Mouse (Mus musculus) midbrain, postnatal 0 days (tissue): ENCODE results near the gene Htt. TPM values are rescaled to one million over a fixed set of nuclear protein-coding genes. Genes with fewer than 3 reads are reported as not detected.
"Not testable (repeated sequence)": the region's sequence is repeated elsewhere in the genome, so short reads cannot be mapped to it uniquely, and the experiment has no call there.

Experiments
- ATAC-seq: fragments of 200-750 bp; cut with Nextera tagmentation; 2 replicates; pipeline ENCODE4 v1.8.0; 2017; ENCODE audit warnings: moderate number of reproducible peaks, mild to moderate bottlenecking, moderate TSS enrichment, moderate library complexity; ENCODE audit not compliant: low FRiP score
- DNase-seq: peaks from one replicate; pipeline ENCODE4 v3.0.0-alpha.2; 2015; ENCODE audit warnings: low spot score
- H3K27ac ChIP-seq: fragments of 300-500 bp; sonication (generic); 2 replicates; pipeline ENCODE4 v1.5.1; 2014; ENCODE audit warnings: low read depth, mild to moderate bottlenecking, low read length, mixed read lengths
- H3K27me3 ChIP-seq: fragments of 300-500 bp; sonication (generic); 2 replicates; pipeline ENCODE4 v1.6.1; 2014; ENCODE audit warnings: low read length, control low read depth, mixed read lengths; ENCODE audit not compliant: insufficient read depth
- H3K36me3 ChIP-seq: fragments of 300-500 bp; sonication (generic); 2 replicates; pipeline ENCODE4 v1.6.1; 2014; ENCODE audit warnings: low read length, control low read depth, mixed read lengths; ENCODE audit not compliant: insufficient read depth
- H3K4me1 ChIP-seq: fragments of 300-500 bp; sonication (generic); 2 replicates; pipeline ENCODE4 v1.6.1; 2014; ENCODE audit warnings: mild to moderate bottlenecking, control low read depth, antibody characterized with exemption, low read length, mixed read lengths; ENCODE audit not compliant: insufficient read depth
- H3K4me2 ChIP-seq: fragments of 300-500 bp; sonication (generic); 2 replicates; pipeline ENCODE4 v1.6.1; 2014; ENCODE audit warnings: low read depth, mild to moderate bottlenecking, low read length, mixed read lengths; ENCODE audit not compliant: poor library complexity, severe bottlenecking
- H3K4me3 ChIP-seq: fragments of 300-500 bp; sonication (generic); 2 replicates; pipeline ENCODE4 v1.5.1; 2014; ENCODE audit warnings: low read depth, mild to moderate bottlenecking, low read length, moderate library complexity
- H3K9ac ChIP-seq: fragments of 300-500 bp; sonication (generic); replicated peaks from 2 replicates; pipeline ENCODE4 v1.6.1; 2014; ENCODE audit warnings: mild to moderate bottlenecking, low read length, moderate library complexity, mixed read lengths; ENCODE audit not compliant: poor library complexity, severe bottlenecking
- H3K9me3 ChIP-seq: fragments of 300-500 bp; sonication (generic); 2 replicates; pipeline ENCODE4 v1.6.1; 2016; ENCODE audit warnings: low read length, control low read depth
- CTCF ChIP-seq: IDR thresholded peaks from 2 replicates; pipeline ENCODE4 v1.5.1; 2016; ENCODE audit warnings: antibody characterized with exemption, mild to moderate bottlenecking
- WGBS: fragments of 180-500 bp; shearing (Covaris S2); extraction: QIAGEN DNeasy Blood & Tissue Kit; methylation state at CpG from one replicate; pipeline ENCODE4 v1.1.7; 2014; 5-methylcytosine and 5-hydroxymethylcytosine counted together
- polyA plus RNA-seq: library from polyadenylated mRNA; unstranded; fragments of >200 nt; fragmentation: Nextera tagmentation; extraction: Ambion mirVana; gene quantifications from 2 replicates; pipeline ENCODE4 v1.2.1, GENCODE M21; 2015
- total RNA-seq: library from RNA; depleted of rRNA; stranded (reverse); fragments of >200 nt; gene quantifications from 2 replicates; pipeline ENCODE4 v1.2.3, GENCODE M21; 2014

Htt gene
- total and polyA plus RNA-seq, 2 experiments from 2014 or later = 7.4 to 39.9 TPM

GRCm38 (mm10) chr5:34865367-34865766, 103.8 kb downstream of the Htt start:
- H3K4me3 ChIP-seq = no peak overlapping the region
- H3K9ac ChIP-seq = no peak overlapping the region
- H3K9me3 ChIP-seq = no peaks in the 10 kb centered on the region
- 100% methylated on average over 5 of the region's 5 CpGs for WGBS
- DNase-seq (no peak), ATAC-seq (no peak)
- no peak overlapping the region for H3K27ac ChIP-seq
- H3K27me3 ChIP-seq = no peaks in the 10 kb centered on the region
- no peak overlapping the region for H3K4me2 ChIP-seq
- H3K36me3 ChIP-seq = peaks cover 31% of the 10 kb centered on the region
- no peaks in the 10 kb centered on the region for H3K4me1 ChIP-seq
- TF ChIP-seq CTCF = no peak

- not testable (repeated sequence) for ATAC-seq, H3K4me2 ChIP-seq, DNase-seq, H3K9me3 ChIP-seq, H3K9ac ChIP-seq, H3K4me3 ChIP-seq, H3K27me3 ChIP-seq, H3K27ac ChIP-seq, H3K4me1 ChIP-seq
- WGBS = 99% methylated on average over 3 of the region's 3 CpGs
- H3K36me3 ChIP-seq = peaks cover 65% of the 10 kb centered on the region
Observed at GRCm38 (mm10) chr5:34880307-34880706, 118.8 kb downstream of the Htt start.

GRCm38 (mm10) chr5:34881023-34881422, 119.5 kb downstream of the Htt start:
- TF ChIP-seq CTCF = no peak
- peaks cover 59% of the 10 kb centered on the region for H3K36me3 ChIP-seq
- 98% methylated on average over 3 of the region's 3 CpGs for WGBS
- no peak overlapping the region for H3K9ac ChIP-seq
- no peaks in the 10 kb centered on the region for H3K9me3 ChIP-seq
- DNase-seq (no peak), ATAC-seq (no peak)
- H3K27me3 ChIP-seq = no peaks in the 10 kb centered on the region
- no peak overlapping the region for H3K4me2 ChIP-seq
- no peak overlapping the region for H3K27ac ChIP-seq
- no peaks in the 10 kb centered on the region for H3K4me1 ChIP-seq
- no peak overlapping the region for H3K4me3 ChIP-seq

- Histone ChIP-seq H3K27me3 (no peaks in the 10 kb centered on the region), H3K9me3 (no peaks in the 10 kb centered on the region), H3K9ac (no peak overlapping the region), H3K36me3 (peaks cover 44% of the 10 kb centered on the region), H3K4me3 (no peak overlapping the region), H3K4me1 (no peaks in the 10 kb centered on the region), H3K27ac (no peak overlapping the region), H3K4me2 (no peak overlapping the region)
- 84% methylated on average over 3 of the region's 3 CpGs for WGBS
- ATAC-seq (no peak), DNase-seq (no peak)
- 0 out of 2 replicates have a peak, but pooled peaks have one; percentile 12 for TF ChIP-seq CTCF
Observed at GRCm38 (mm10) chr5:34885250-34885649, 123.7 kb downstream of the Htt start.

- no peaks in the 10 kb centered on the region for H3K27me3 ChIP-seq
- no peak for ATAC-seq
- H3K9me3 ChIP-seq = no peaks in the 10 kb centered on the region
- peaks cover 58% of the 10 kb centered on the region for H3K36me3 ChIP-seq
- H3K4me3 ChIP-seq = no peak overlapping the region
- H3K27ac ChIP-seq = no peak overlapping the region
- TF ChIP-seq CTCF = no peak
- no peak for DNase-seq
- 91% methylated on average over 4 of the region's 4 CpGs for WGBS
- H3K9ac ChIP-seq = no peak overlapping the region
- H3K4me2 ChIP-seq = no peak overlapping the region
- H3K4me1 ChIP-seq = no peaks in the 10 kb centered on the region
Observed at GRCm38 (mm10) chr5:34889252-34889651, 127.7 kb downstream of the Htt start.

- no peak overlapping the region for H3K4me2 ChIP-seq
- no peak overlapping the region for H3K27ac ChIP-seq
- no peaks in the 10 kb centered on the region for H3K9me3 ChIP-seq
- ATAC-seq = no peak
- no peak for DNase-seq
- H3K27me3 ChIP-seq = no peaks in the 10 kb centered on the region
- 90% methylated on average over 3 of the region's 3 CpGs for WGBS
- no peak for TF ChIP-seq CTCF
- no peak overlapping the region for H3K9ac ChIP-seq
- no peaks in the 10 kb centered on the region for H3K4me1 ChIP-seq
- peaks cover 71% of the 10 kb centered on the region for H3K36me3 ChIP-seq
- no peak overlapping the region for H3K4me3 ChIP-seq
Observed at GRCm38 (mm10) chr5:34896697-34897453, 135.3 kb downstream of the Htt start.
